Mouse (Mus musculus) lung, postnatal 0 days (tissue): ENCODE measurements at regions not wholly inside any gene's neighbourhood (a gene's known extent, or its start where the extent isn't known, plus 50 kb on each side); places are given as distances from the start of the nearest gene placed in this dataset.

Experiments
- ATAC-seq: fragments of 200-750 bp; cut with Nextera tagmentation; 2 replicates; pipeline ENCODE4 v1.8.0; 2017; ENCODE audit warnings: moderate library complexity
- DNase-seq: peaks from one replicate; pipeline ENCODE4 v3.0.0-alpha.2; 2016; ENCODE audit warnings: low spot score
- H3K27ac ChIP-seq: fragments of 300-500 bp; sonication (generic); 2 replicates; pipeline ENCODE4 v1.5.1; 2014; ENCODE audit warnings: antibody characterized with exemption, mild to moderate bottlenecking, low read length, mixed read lengths
- H3K27me3 ChIP-seq: fragments of 300-500 bp; sonication (generic); replicated peaks from 2 replicates; pipeline ENCODE4 v1.6.1; 2014; ENCODE audit warnings: low read length, mixed read lengths; ENCODE audit not compliant: insufficient read depth
- H3K36me3 ChIP-seq: fragments of 300-500 bp; sonication (generic); 2 replicates; pipeline ENCODE4 v1.6.1; 2014; ENCODE audit warnings: low read length, mixed read lengths; ENCODE audit not compliant: insufficient read depth
- H3K4me1 ChIP-seq: fragments of 300-500 bp; sonication (generic); 2 replicates; pipeline ENCODE4 v1.6.1; 2014; ENCODE audit warnings: antibody characterized with exemption, low read depth, low read length, mixed read lengths; ENCODE audit not compliant: insufficient read depth
- H3K4me2 ChIP-seq: fragments of 300-500 bp; sonication (generic); replicated peaks from 2 replicates; pipeline ENCODE4 v1.6.1; 2014; ENCODE audit warnings: low read depth, mild to moderate bottlenecking, low read length, moderate library complexity, mixed read lengths
- H3K4me3 ChIP-seq: fragments of 300-500 bp; sonication (generic); 2 replicates; pipeline ENCODE4 v1.5.1; 2014; ENCODE audit warnings: low read depth, low read length
- H3K9ac ChIP-seq: fragments of 300-500 bp; sonication (generic); replicated peaks from 2 replicates; pipeline ENCODE4 v1.6.1; 2014; ENCODE audit warnings: low read depth, mild to moderate bottlenecking
- H3K9me3 ChIP-seq: fragments of 300-500 bp; sonication (generic); 2 replicates; pipeline ENCODE4 v1.6.1; 2016; ENCODE audit warnings: low read length, mixed read lengths
- CTCF ChIP-seq: IDR thresholded peaks from 2 replicates; pipeline ENCODE4 v1.5.1; 2016; ENCODE audit warnings: antibody characterized with exemption, mild to moderate bottlenecking
- EP300 ChIP-seq: IDR thresholded peaks from 2 replicates; pipeline ENCODE4 v1.6.1; 2016; ENCODE audit warnings: antibody characterized with exemption, mild to moderate bottlenecking, control low read depth
- WGBS: fragments of 180-500 bp; shearing (Covaris S2); extraction: QIAGEN DNeasy Blood & Tissue Kit; methylation state at CpG from one replicate; pipeline ENCODE4 v1.1.7; 2014; 5-methylcytosine and 5-hydroxymethylcytosine counted together

- ATAC-seq (no peak), DNase-seq (no peak)
- Histone ChIP-seq H3K4me2 (no peak overlapping the region), H3K36me3 (no peaks in the 10 kb centered on the region), H3K9ac (no peak overlapping the region), H3K4me1 (no peaks in the 10 kb centered on the region), H3K9me3 (no peaks in the 10 kb centered on the region), H3K27ac (no peak overlapping the region), H3K4me3 (no peak overlapping the region), H3K27me3 (no peaks in the 10 kb centered on the region)
- WGBS, result 96% methylated on average over 1 of the region's 1 CpGs
- no peak for TF ChIP-seq CTCF
- TF ChIP-seq EP300, result no peak
Measured at GRCm38 (mm10) chr1:51616091-51616490, 137.9 kb upstream of the Nabp1 start.

- Histone ChIP-seq H3K9ac (no peak overlapping the region), H3K4me1 (no peaks in the 10 kb centered on the region), H3K36me3 (no peaks in the 10 kb centered on the region), H3K27ac (no peak overlapping the region), H3K4me3 (no peak overlapping the region), H3K9me3 (no peaks in the 10 kb centered on the region), H3K27me3 (no peaks in the 10 kb centered on the region), H3K4me2 (no peak overlapping the region)
- TF ChIP-seq CTCF (peak; percentile 74), EP300 (no peak)
- 27% methylated on average over 6 of the region's 6 CpGs for WGBS
- peak; percentile 65 for DNase-seq
- 0 out of 2 replicates have a peak, but pooled peaks have one; percentile 32 for ATAC-seq
Measured at GRCm38 (mm10) chr1:51615523-51615922, 137.3 kb upstream of the Nabp1 start.

- Histone ChIP-seq H3K4me2 (no peak overlapping the region), H3K27me3 (no peaks in the 10 kb centered on the region), H3K9me3 (no peaks in the 10 kb centered on the region), H3K4me3 (no peak overlapping the region), H3K9ac (no peak overlapping the region), H3K4me1 (no peaks in the 10 kb centered on the region), H3K27ac (no peak overlapping the region), H3K36me3 (no peaks in the 10 kb centered on the region)
- ATAC-seq, result no peak
- TF ChIP-seq CTCF (no peak), EP300 (no peak)
- no peak for DNase-seq
Measured at GRCm38 (mm10) chr1:51614700-51615099, 136.5 kb upstream of the Nabp1 start.

DNA sequence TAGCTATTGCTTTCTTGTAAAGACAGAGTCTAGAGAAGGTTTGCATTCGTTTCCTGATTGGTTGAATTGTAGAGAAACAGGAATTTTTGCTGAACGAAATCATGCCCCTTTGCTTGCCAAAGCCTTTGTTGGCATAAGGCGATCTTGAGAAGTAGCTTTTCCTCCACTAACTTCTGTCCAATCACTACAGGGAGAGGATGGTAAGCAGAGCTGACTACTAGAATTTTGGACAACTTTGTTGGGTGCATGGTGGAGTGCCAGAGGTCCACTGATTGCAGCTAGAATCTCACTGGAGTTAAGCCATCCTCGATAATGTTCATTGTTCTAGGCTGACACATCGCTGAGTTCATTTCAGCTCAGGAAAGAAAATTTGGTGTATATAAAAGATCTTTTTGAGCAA is 131.1 kb upstream of the Nabp1 start:
- Histone ChIP-seq H3K4me2 (no peak overlapping the region), H3K27me3 (no peaks in the 10 kb centered on the region), H3K36me3 (no peaks in the 10 kb centered on the region), H3K4me1 (no peaks in the 10 kb centered on the region), H3K27ac (no peak overlapping the region), H3K9ac (no peak overlapping the region), H3K4me3 (no peak overlapping the region), H3K9me3 (no peaks in the 10 kb centered on the region)
- ATAC-seq (no peak), DNase-seq (no peak)
- 71% methylated on average over 5 of the region's 5 CpGs for WGBS
- no peak for TF ChIP-seq CTCF
- TF ChIP-seq EP300, result no peak

DNA sequence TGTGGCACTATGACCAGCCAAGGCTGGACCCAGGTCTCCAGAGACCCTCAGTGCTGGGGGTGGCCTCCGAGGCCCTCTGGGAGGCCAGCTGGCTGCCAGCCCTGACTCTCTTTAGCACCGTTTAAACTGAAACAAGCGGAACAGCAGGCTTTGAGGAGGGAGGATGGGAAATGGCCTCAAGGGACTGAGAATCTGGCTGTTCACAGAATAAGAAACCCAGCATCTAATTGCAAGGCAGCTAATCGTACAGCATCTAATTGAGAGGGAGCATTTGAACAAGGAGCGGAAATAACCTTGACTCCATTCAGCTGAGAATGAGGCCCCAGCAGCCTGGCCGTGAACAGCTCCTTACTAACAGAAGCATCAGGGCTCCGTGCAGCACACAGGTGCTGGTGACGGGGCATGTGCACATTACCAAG is 129.2 kb upstream of the Nabp1 start:
- WGBS, result 45% methylated on average over 8 of the region's 8 CpGs
- Histone ChIP-seq H3K36me3 (no peaks in the 10 kb centered on the region), H3K27ac (no peak overlapping the region), H3K4me2 (no peak overlapping the region), H3K27me3 (no peaks in the 10 kb centered on the region), H3K4me3 (no peak overlapping the region), H3K9ac (no peak overlapping the region), H3K9me3 (no peaks in the 10 kb centered on the region), H3K4me1 (no peaks in the 10 kb centered on the region)
- no peak for TF ChIP-seq EP300
- TF ChIP-seq CTCF, result no peak
- ATAC-seq (no peak), DNase-seq (no peak)

GRCm38 (mm10) chr1:51602071-51602470 is 123.8 kb upstream of the Nabp1 start:
- Histone ChIP-seq H3K4me3 (no peak overlapping the region), H3K4me1 (no peaks in the 10 kb centered on the region), H3K36me3 (no peaks in the 10 kb centered on the region), H3K9me3 (no peaks in the 10 kb centered on the region), H3K9ac (no peak overlapping the region), H3K27me3 (no peaks in the 10 kb centered on the region), H3K27ac (no peak overlapping the region), H3K4me2 (no peak overlapping the region)
- WGBS, result 95% methylated on average over 6 of the region's 6 CpGs
- no peak for DNase-seq
- ATAC-seq, result no peak
- no peak for TF ChIP-seq CTCF
- TF ChIP-seq EP300, result no peak

GRCm38 (mm10) chr1:51600425-51600824 is 122.2 kb upstream of the Nabp1 start:
- TF ChIP-seq EP300, result no peak
- TF ChIP-seq CTCF, result peak; percentile 77
- H3K4me1 ChIP-seq, result no peaks in the 10 kb centered on the region
- H3K9me3 ChIP-seq, result no peaks in the 10 kb centered on the region
- no peak overlapping the region for H3K27ac ChIP-seq
- ATAC-seq (no peak), DNase-seq (peak; percentile 68)
- no peaks in the 10 kb centered on the region for H3K27me3 ChIP-seq
- no peaks in the 10 kb centered on the region for H3K36me3 ChIP-seq
- H3K9ac ChIP-seq, result no peak overlapping the region
- H3K4me2 ChIP-seq, result no peak overlapping the region
- WGBS, result 19% methylated on average over 7 of the region's 7 CpGs
- no peak overlapping the region for H3K4me3 ChIP-seq
